Mouse (Mus musculus) neural tube, embryonic 12.5 days (tissue): ENCODE measurements at regions not wholly inside any gene's neighbourhood (a gene's known extent, or its start where the extent isn't known, plus 50 kb on each side); places are given as distances from the start of the nearest gene placed in this dataset.

Experiments
- ATAC-seq: fragments of 200-750 bp; cut with Nextera tagmentation; 2 replicates; pipeline ENCODE4 v1.8.0; 2017; ENCODE audit warnings: low read depth, mild to moderate bottlenecking, moderate TSS enrichment, moderate library complexity; ENCODE audit not compliant: low FRiP score
- H3K27ac ChIP-seq: fragments of 300-500 bp; sonication (generic); 2 replicates; pipeline ENCODE4 v1.5.1; 2016
- H3K27me3 ChIP-seq: fragments of 300-500 bp; sonication (generic); replicated peaks from 2 replicates; pipeline ENCODE4 v1.6.1; 2016; ENCODE audit warnings: mild to moderate bottlenecking
- H3K36me3 ChIP-seq: fragments of 300-500 bp; sonication (generic); 2 replicates; pipeline ENCODE4 v1.6.1; 2016; ENCODE audit warnings: mild to moderate bottlenecking
- H3K4me1 ChIP-seq: fragments of 300-500 bp; sonication (generic); 2 replicates; pipeline ENCODE4 v1.6.1; 2016
- H3K4me2 ChIP-seq: fragments of 300-500 bp; sonication (generic); replicated peaks from 2 replicates; pipeline ENCODE4 v1.6.1; 2016; ENCODE audit warnings: mild to moderate bottlenecking
- H3K4me3 ChIP-seq: fragments of 300-500 bp; sonication (generic); 2 replicates; pipeline ENCODE4 v1.5.1; 2016
- H3K9ac ChIP-seq: fragments of 300-500 bp; sonication (generic); 2 replicates; pipeline ENCODE4 v1.6.1; 2016; ENCODE audit warnings: mild to moderate bottlenecking
- H3K9me3 ChIP-seq: fragments of 300-500 bp; sonication (generic); 2 replicates; pipeline ENCODE4 v1.6.1; 2016; ENCODE audit warnings: mild to moderate bottlenecking
- WGBS: fragments of 180-500 bp; shearing (Covaris S2); methylation state at CpG from one replicate; pipeline ENCODE4 v1.1.7; 2016; 5-methylcytosine and 5-hydroxymethylcytosine counted together

DNA sequence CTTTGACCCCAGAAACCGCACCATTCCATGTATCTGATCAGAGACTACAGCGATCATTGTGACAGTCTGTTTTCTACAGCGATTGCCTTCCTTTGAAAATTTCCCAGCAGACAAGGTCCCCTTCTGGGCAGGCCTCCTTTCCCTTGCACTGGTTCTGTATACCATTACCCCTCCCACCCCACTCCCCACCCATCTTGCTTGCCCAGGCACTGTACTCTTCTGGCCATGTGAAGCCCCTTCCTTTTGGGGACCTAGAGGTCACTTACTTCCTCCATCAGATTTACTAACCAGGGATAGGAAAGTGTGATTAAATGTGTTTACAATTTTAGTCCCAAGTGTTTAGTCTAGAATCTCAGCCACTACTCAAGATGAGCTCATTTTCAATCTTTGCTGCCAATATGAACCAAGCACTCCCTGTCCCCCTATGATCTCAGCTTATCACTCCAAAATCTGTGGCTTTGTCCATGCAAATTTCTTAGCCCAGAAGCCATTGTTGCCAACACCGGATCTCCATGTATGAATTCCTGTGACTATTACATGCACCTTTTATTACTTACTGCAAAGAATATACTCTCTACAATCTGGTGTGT lies 293.7 kb downstream of the Efnb2 start:
- H3K9me3 ChIP-seq: no peaks in the 10 kb centered on the region
- WGBS: 87% methylated on average over 4 of the region's 4 CpGs
- no peak for ATAC-seq
- no peak overlapping the region for H3K27ac ChIP-seq
- H3K27me3 ChIP-seq: no peaks in the 10 kb centered on the region
- H3K4me1 ChIP-seq: no peaks in the 10 kb centered on the region
- no peak overlapping the region for H3K9ac ChIP-seq
- no peak overlapping the region for H3K4me3 ChIP-seq
- H3K4me2 ChIP-seq: no peak overlapping the region
- no peaks in the 10 kb centered on the region for H3K36me3 ChIP-seq

DNA sequence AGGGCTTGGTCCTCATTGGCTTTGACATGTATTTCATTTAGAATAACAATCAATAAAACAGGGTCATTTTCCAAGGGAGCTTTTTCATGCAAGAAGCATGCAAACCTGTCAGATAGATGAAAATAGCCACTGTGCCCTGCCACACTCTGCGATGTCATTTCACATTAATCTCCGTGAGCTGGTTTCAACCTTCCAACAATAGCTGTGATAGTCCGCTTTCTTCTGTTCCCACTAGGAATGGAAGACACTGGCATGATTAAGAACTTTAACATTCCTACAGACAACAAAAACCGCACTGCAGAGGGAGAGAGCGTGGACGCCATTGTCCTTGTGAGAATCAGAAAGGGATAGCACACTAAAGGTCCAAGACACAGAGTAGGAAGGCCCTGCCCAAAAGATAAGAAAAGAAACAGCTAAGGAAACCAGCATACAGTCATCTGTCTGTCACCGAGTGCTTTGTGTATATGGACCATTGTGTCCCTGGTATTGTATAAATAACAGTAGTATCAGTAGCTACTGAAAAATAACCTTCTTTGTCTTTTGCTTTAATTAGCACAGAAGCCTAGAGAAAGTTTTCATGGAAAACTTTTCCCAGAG lies 299.0 kb downstream of the Efnb2 start:
- Histone ChIP-seq H3K27ac (no peak overlapping the region), H3K27me3 (no peaks in the 10 kb centered on the region), H3K4me2 (no peak overlapping the region), H3K9ac (no peak overlapping the region), H3K9me3 (no peaks in the 10 kb centered on the region), H3K4me3 (no peak overlapping the region), H3K4me1 (peaks cover 4% of the 10 kb centered on the region; the same call in 1 of the 2 replicates), H3K36me3 (no peaks in the 10 kb centered on the region)
- WGBS: 34% methylated on average over 7 of the region's 7 CpGs
- ATAC-seq: no peak

DNA sequence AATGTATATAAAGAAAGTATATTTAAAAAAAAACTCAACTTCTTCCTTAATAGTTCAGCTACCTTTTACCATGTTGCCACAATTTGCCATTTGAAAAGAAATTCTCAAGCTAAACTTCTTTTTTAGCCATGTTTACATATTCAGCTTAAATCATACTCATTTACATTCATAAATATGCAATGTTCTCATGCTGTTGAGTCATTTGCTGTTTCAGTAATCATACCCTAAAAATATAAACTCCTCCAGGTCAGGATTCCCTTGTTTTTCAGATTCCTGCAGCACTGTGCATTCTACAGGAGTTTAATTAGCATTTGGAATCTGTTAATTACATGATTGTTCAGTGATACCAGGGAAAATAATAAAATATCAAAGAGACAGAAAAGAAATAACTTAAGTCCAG lies 300.5 kb downstream of the Efnb2 start:
- no peak overlapping the region for H3K4me3 ChIP-seq
- ATAC-seq: no peak
- no peak overlapping the region for H3K27ac ChIP-seq
- no peak overlapping the region for H3K9ac ChIP-seq
- H3K4me1 ChIP-seq: peaks cover 4% of the 10 kb centered on the region; the same call in 1 of the 2 replicates
- H3K9me3 ChIP-seq: no peaks in the 10 kb centered on the region
- H3K4me2 ChIP-seq: no peak overlapping the region
- no peaks in the 10 kb centered on the region for H3K36me3 ChIP-seq
- H3K27me3 ChIP-seq: no peaks in the 10 kb centered on the region

DNA sequence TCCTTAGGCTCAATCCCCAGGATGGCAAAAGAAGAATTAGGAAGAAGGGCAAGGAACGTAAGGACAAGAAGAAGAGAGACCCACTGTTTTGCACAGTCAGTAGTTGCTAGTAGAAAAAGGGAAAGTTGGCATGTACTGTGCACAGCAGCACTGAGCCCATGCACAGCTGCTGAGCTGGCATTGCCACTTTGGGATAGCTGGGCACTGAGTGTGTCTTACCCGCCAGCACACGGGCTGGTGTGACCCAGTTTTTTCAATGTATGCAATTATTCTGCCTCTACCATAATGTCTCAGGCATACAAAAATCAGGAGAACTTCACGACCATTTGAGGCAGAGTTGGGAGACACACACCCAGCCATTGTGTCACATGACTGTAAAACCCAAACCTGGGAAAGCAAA lies 306.1 kb downstream of the Efnb2 start:
- 90% methylated on average over 4 of the region's 4 CpGs for WGBS
- H3K27me3 ChIP-seq: no peaks in the 10 kb centered on the region
- H3K4me2 ChIP-seq: no peak overlapping the region
- ATAC-seq: no peak
- no peaks in the 10 kb centered on the region for H3K4me1 ChIP-seq
- H3K9ac ChIP-seq: no peak overlapping the region
- H3K36me3 ChIP-seq: no peaks in the 10 kb centered on the region
- H3K27ac ChIP-seq: no peak overlapping the region
- no peaks in the 10 kb centered on the region for H3K9me3 ChIP-seq
- no peak overlapping the region for H3K4me3 ChIP-seq

DNA sequence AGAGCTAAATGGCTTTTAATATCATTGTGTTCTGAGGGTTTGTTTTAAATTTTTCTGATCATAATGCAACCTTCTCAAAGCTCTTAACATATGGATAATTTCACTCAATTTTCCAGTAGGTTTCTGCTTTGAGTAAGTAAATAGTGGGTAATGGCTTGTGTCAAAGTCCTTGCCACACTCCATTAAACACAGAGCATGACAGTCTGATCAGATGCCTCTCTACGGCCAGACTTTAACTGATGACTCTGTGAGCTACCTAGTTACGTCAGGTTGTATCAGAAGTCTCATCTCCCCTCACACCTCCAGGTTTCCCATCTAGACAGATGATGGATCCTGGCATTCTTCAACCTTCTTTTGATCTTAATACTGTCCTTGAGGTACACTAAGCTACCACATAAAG lies 316.4 kb downstream of the Efnb2 start:
- Histone ChIP-seq H3K27me3 (no peaks in the 10 kb centered on the region), H3K27ac (no peak overlapping the region), H3K4me3 (no peak overlapping the region), H3K9me3 (no peaks in the 10 kb centered on the region), H3K36me3 (no peaks in the 10 kb centered on the region), H3K4me1 (no peaks in the 10 kb centered on the region), H3K9ac (no peak overlapping the region), H3K4me2 (no peak overlapping the region)
- WGBS: 44% methylated on average over 2 of the region's 2 CpGs
- ATAC-seq: no peak

DNA sequence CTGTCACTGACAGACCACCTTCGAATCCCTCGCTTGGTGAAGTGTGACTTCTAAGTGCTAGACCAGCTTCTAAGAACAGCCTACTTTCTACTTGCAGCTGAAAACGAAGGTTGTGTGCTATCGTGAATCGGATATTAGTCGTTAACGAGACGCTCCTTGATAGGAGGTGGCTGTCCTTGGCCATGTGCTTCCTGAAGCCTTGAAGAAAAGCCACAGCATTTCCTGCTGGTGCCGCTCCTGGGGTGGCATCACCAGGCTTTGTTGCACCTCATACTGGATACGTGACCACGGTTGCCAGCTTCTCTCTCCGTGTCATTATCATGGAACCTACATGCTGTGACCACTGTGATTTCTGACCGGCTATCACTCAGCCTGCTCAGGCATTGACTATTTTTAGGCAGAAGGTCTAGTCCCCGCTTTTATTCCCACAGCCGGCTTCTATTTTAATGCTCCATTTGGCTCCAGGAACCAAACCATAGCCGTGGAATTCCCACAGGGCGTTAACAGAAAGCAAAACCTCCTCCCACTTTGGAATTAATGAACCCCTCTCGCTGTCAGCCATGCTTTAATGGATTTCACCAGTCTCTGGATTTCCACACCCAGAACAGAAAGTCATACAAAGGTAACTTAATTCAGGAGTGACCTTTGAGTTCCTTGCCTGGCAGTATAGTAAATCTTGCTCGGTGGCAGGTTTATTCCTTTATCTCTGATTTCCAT lies 325.6 kb downstream of the Efnb2 start:
- no peak overlapping the region for H3K4me3 ChIP-seq
- H3K9ac ChIP-seq: no peak overlapping the region
- peaks cover 19% of the 10 kb centered on the region for H3K4me1 ChIP-seq
- no peaks in the 10 kb centered on the region for H3K36me3 ChIP-seq
- H3K27me3 ChIP-seq: no peaks in the 10 kb centered on the region
- H3K4me2 ChIP-seq: peak overlapping the region; percentile 29
- H3K27ac ChIP-seq: 0 out of 2 replicates have a peak overlapping the region, but pooled peaks have one; percentile 10
- 44% methylated on average over 19 of the region's 19 CpGs for WGBS
- ATAC-seq: peak; percentile 72
- H3K9me3 ChIP-seq: no peaks in the 10 kb centered on the region

DNA sequence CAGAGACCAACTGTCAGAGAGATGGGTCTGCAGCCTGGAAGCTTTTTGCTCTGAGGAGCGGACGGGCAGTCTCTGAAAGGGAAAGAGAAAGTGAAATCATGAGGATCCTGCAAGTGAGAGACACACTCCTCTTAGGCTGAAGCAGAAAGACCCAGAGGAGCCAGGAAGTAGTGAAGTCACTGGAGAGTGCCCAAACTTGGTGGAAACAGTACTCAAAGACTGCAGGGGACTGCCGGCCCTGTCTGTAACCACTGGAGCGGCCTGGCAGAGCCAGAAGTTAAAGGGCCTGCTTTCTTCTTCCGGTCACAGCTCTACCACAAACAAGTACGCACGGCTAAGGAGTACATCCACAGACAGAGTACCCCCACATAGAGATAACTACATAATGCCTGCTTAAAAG lies 326.5 kb downstream of the Efnb2 start:
- H3K27ac ChIP-seq: no peak overlapping the region
- H3K9me3 ChIP-seq: no peaks in the 10 kb centered on the region
- no peak overlapping the region for H3K4me3 ChIP-seq
- H3K27me3 ChIP-seq: no peaks in the 10 kb centered on the region
- no peak for ATAC-seq
- H3K9ac ChIP-seq: no peak overlapping the region
- H3K4me1 ChIP-seq: peaks cover 19% of the 10 kb centered on the region
- no peak overlapping the region for H3K4me2 ChIP-seq
- no peaks in the 10 kb centered on the region for H3K36me3 ChIP-seq
- WGBS: 80% methylated on average over 7 of the region's 7 CpGs

DNA sequence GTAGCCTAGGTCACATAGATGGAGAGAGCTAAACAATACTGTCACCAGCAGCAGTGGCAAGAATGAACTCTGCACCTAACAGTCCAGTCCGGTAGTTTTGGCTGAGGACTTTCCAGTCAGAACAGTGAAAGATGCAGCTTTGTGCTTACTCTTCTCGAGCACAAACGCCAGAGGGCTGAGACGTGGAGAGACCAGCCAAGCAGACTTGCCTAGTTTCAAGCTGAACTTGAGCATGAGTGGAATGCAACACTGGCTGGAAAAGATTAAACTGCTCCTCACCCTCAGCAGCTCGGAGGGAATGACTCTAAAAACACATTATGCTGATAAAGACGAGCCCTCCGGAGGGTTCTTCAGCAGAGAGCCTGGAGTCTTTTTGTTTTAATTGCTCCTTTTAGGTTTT lies 329.8 kb downstream of the Efnb2 start:
- Histone ChIP-seq H3K9ac (no peak overlapping the region), H3K36me3 (no peaks in the 10 kb centered on the region), H3K4me2 (no peak overlapping the region), H3K4me1 (peaks cover 16% of the 10 kb centered on the region), H3K9me3 (no peaks in the 10 kb centered on the region), H3K27me3 (no peaks in the 10 kb centered on the region), H3K4me3 (no peak overlapping the region), H3K27ac (no peak overlapping the region)
- 65% methylated on average over 7 of the region's 7 CpGs for WGBS
- no peak for ATAC-seq

DNA sequence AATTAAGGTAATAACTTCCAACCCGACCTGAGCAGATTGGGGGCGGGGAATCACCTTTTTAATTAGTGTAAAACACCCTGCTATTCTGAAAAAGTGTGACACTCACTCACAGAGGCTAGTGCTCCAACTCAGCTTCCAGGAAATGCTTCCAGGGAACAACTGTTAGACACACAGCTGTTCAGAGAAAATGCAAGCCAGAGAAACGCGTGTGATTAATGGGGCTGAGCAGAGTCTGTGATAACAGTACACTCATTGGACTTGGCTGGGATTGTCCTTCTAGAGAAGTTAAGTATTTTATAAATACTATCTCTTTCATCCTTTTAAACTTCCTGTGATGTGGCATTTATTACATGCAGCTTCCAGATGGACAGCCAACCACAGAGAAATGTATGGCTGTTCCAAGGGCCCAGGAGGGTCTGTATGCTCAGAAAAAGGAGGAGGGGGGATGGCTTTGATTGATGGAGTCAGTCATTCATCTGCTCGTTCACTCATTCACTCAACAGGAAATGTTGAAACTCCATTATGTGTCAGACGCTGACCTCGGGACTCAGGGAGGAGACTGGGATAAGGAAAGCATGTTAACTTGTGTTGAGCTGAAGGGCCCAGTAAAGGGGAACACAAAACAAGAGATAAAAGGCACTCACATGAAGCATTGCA lies 332.9 kb downstream of the Efnb2 start:
- WGBS: 35% methylated on average over 7 of the region's 7 CpGs
- no peak overlapping the region for H3K4me3 ChIP-seq
- ATAC-seq: no peak

DNA sequence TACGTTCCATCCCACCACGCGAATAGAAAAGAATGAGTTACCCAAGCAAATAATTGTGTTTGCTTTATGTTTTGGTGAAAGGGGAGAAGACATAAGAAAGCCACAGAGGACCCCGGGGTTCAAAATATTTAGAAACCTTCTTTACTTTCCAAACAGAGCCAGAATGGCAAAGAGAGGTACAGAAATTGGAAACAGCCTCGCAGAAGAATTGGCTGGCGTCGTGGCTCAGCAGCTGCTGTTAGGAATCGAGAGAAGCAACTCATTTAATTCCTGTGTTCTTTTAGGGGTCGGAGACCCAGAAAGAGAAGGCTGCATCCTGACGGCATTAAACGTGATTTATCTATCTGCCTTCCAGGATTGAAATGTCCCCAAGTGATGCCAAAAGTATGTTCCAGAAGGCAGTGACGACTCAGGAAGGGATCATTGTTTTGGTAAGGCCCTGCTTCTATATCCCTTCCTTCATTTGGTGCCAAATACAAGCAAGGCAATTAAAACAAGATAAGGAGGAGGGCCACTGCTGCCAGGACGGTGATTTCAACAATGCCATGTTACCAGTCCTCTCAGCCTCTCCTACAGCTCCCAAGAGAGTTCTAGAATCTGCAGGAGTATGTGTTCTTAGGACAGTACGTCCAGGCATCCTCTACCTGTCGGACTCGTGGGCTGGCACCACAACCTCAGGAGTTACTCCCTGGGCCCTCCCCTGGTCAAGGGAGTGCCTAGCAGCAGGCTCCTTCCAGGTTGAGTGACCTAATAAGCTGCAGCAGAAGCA lies 334.8 kb downstream of the Efnb2 start:
- WGBS: 63% methylated on average over 16 of the region's 16 CpGs
- H3K27ac ChIP-seq: no peak overlapping the region
- no peaks in the 10 kb centered on the region for H3K27me3 ChIP-seq
- H3K4me3 ChIP-seq: no peak overlapping the region
- no peaks in the 10 kb centered on the region for H3K4me1 ChIP-seq
- H3K9ac ChIP-seq: no peak overlapping the region
- H3K4me2 ChIP-seq: no peak overlapping the region
- H3K9me3 ChIP-seq: no peaks in the 10 kb centered on the region
- ATAC-seq: no peak
- H3K36me3 ChIP-seq: no peaks in the 10 kb centered on the region

More for the DNA sequence above, 332.9 kb downstream of the Efnb2 start:
- no peak overlapping the region for H3K27ac ChIP-seq
- no peaks in the 10 kb centered on the region for H3K36me3 ChIP-seq
- H3K4me1 ChIP-seq: no peaks in the 10 kb centered on the region
- no peak overlapping the region for H3K4me2 ChIP-seq
- no peaks in the 10 kb centered on the region for H3K9me3 ChIP-seq
- H3K27me3 ChIP-seq: no peaks in the 10 kb centered on the region
- H3K9ac ChIP-seq: no peak overlapping the region

DNA sequence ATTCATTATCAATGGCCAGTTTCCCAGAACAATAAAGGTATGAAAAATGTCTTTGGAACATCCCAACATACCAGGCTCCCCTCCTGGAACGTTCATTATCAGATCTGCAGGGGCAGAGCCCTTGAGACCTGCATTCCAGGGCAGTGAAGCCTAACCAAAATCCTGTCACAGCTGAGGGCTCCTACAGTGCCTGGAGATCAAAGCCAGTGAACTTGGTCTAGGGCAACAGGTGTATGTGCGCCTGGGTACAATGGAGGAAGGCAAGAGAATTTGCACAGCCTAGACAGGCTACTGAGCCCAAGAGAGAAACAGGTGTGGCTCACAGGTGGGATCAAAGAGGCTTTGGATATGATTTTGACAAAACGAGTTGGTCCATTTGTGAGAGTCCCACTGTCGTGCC lies 335.6 kb downstream of the Efnb2 start:
- H3K4me2 ChIP-seq: no peak overlapping the region

DNA sequence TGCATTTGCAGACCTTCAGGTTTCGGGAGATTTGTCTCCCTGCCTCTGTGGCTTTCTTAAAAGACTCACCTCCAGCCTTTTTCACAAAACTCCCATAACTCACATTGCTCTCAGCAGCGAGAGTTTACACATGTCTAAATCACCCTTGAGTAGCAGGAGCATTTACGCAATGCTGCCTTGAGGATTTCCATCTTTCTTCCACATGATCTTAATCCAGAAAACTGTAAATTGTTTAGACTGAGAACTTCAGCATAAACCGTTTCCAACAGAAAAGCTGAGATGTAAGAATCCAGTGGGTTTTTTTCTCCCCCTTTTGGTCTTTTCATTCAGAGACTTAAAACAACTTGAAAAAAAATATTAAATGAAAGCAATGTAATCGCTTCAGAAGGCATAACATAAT lies 336.5 kb downstream of the Efnb2 start:
- Histone ChIP-seq H3K4me2 (no peak overlapping the region), H3K27ac (no peak overlapping the region), H3K9ac (no peak overlapping the region), H3K36me3 (no peaks in the 10 kb centered on the region), H3K27me3 (no peaks in the 10 kb centered on the region), H3K4me1 (no peaks in the 10 kb centered on the region), H3K4me3 (no peak overlapping the region), H3K9me3 (no peaks in the 10 kb centered on the region)
- ATAC-seq: no peak
- WGBS: 65% methylated on average over 5 of the region's 5 CpGs

More for the DNA sequence above, 335.6 kb downstream of the Efnb2 start:
- H3K27ac ChIP-seq: no peak overlapping the region
- H3K9ac ChIP-seq: no peak overlapping the region
- H3K9me3 ChIP-seq: no peaks in the 10 kb centered on the region
- no peaks in the 10 kb centered on the region for H3K4me1 ChIP-seq
- H3K36me3 ChIP-seq: no peaks in the 10 kb centered on the region
- WGBS: 64% methylated on average over 4 of the region's 4 CpGs
- ATAC-seq: no peak
- H3K27me3 ChIP-seq: no peaks in the 10 kb centered on the region
- no peak overlapping the region for H3K4me3 ChIP-seq
